ENCODE assay signal across 12 mouse cellular contexts in the genomic region with DNA sequence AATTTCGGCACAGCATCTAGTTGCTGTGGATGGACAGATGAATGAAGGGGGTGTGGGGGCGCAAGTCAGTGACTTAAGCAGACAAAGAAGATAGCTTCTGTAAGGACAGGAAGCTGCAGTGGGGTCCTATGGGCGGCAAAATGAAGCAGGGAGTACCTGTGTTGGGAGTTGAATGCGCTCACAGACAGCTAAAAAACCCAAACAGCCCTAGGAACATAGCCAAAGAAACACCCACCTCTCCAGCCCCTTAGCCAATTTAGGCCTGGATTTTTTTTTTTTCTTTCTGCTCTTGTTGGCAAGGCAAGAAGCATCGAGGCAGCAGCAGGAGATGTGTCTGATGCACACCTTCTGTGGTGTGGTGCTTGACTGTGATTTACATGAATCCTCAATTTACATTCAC. TPM values are rescaled to one million over a fixed set of nuclear protein-coding genes. Genes with fewer than 3 reads are reported as not detected.
DNase-seq lines count a peak whose midpoint lies in the region; ATAC-seq and TF ChIP-seq lines count a peak whose summit lies in the region.
"Had no signal": no experiment of that assay in that cellular context is flagged by ENCODE, and none has a peak within 500 bp of the region (broad histone marks: within the 10 kb centered on the region; RNA-seq: fewer than 3 reads in every experiment).

No protein-coding gene starts in this region.

- WGBS in forebrain, embryonic 14.5 days: 10% methylated on average over 5 of the region's 5 CpGs
- 26% methylated on average over 5 of the region's 5 CpGs for WGBS in midbrain, embryonic 11.5 days

- no peaks in the 10 kb centered on the region for H3K9me3 ChIP-seq in E14TG2a.4 (ENCODE audit: low read length)
- H3K9me3 ChIP-seq in forebrain, embryonic 14.5 days (replicated peaks; ENCODE audit: control insufficient read depth, low read length): no peaks in the 10 kb centered on the region
- H3K9me3 ChIP-seq in midbrain, embryonic 11.5 days (ENCODE audit: control insufficient read depth, low read length): no peaks in the 10 kb centered on the region

- no peak for TF ChIP-seq CTCF in E14TG2a.4 (conservative IDR thresholded peaks at IDR 0.05; ENCODE audit: low read length)

- peaks cover 74% of the 10 kb centered on the region for H3K4me1 ChIP-seq in E14TG2a.4 (replicated peaks; ENCODE audit: low read depth, low read length)
- peaks cover 26% of the 10 kb centered on the region for H3K4me1 ChIP-seq in forebrain, embryonic 14.5 days (ENCODE audit: control insufficient read depth, insufficient read depth, low read length)
- peaks cover 32% of the 10 kb centered on the region for H3K4me1 ChIP-seq in midbrain, embryonic 11.5 days (ENCODE audit: control insufficient read depth, insufficient read depth, low read length)

- ATAC-seq in forebrain, embryonic 14.5 days: no peak
- ATAC-seq in midbrain, embryonic 11.5 days (ENCODE audit: low FRiP score): no peak
- ATAC-seq: intestine, postnatal 0 days; lung, postnatal 0 days had no signal

- peaks cover 13% of the 10 kb centered on the region for H3K27me3 ChIP-seq in E14TG2a.4 (ENCODE audit: insufficient read depth, low read length)
- no peaks in the 10 kb centered on the region for H3K27me3 ChIP-seq in forebrain, embryonic 14.5 days (replicated peaks; ENCODE audit: control insufficient read depth, insufficient read depth, low read length)
- H3K27me3 ChIP-seq in midbrain, embryonic 11.5 days (ENCODE audit: control insufficient read depth, insufficient read depth, low read length): no peaks in the 10 kb centered on the region; the same call in 1 of the 2 replicates

- peak overlapping the region; percentile 97 for H3K9ac ChIP-seq in forebrain, embryonic 14.5 days (ENCODE audit: low read length)
- H3K9ac ChIP-seq in midbrain, embryonic 11.5 days (ENCODE audit: low read length): no peak overlapping the region

- H3K27ac ChIP-seq in forebrain, embryonic 14.5 days (ENCODE audit: low read depth, low read length): peak overlapping the region; percentile 95
- no peak overlapping the region for H3K27ac ChIP-seq in midbrain, embryonic 11.5 days (ENCODE audit: low read depth, low read length)

- peak overlapping the region; percentile 87 for H3K4me2 ChIP-seq in forebrain, embryonic 14.5 days (ENCODE audit: low read length)
- peak overlapping the region; percentile 93 for H3K4me2 ChIP-seq in midbrain, embryonic 11.5 days

- peaks cover 39% of the 10 kb centered on the region for H3K36me3 ChIP-seq in E14TG2a.4 (ENCODE audit: insufficient read depth, low read length)
- H3K36me3 ChIP-seq in forebrain, embryonic 14.5 days (ENCODE audit: control insufficient read depth, insufficient read depth, low read length): peaks cover 33% of the 10 kb centered on the region
- H3K36me3 ChIP-seq in midbrain, embryonic 11.5 days (ENCODE audit: control insufficient read depth, insufficient read depth, low read length): peaks cover 24% of the 10 kb centered on the region

- intact Hi-C loops in gastrocnemius, postnatal 36 days (cut with DNase I): no loop called here

- peak; percentile 67 for DNase-seq in cerebellum, adult 9-11 months
- no peak for DNase-seq in cerebellum, adult 8-10 months
- peak; percentile 49 for DNase-seq in forebrain, embryonic 14.5 days (ENCODE audit: low spot score)
- no peak for DNase-seq in midbrain, embryonic 11.5 days (ENCODE audit: low spot score, missing footprints)
- DNase-seq in gastrocnemius, postnatal 36 days: no peak
- DNase-seq in kidney, adult 9 months: no peak
- no peak for DNase-seq in testis, postnatal 10 days (ENCODE audit: low spot score)
- DNase-seq: heart, adult 18-20 months had no signal

- peak overlapping the region; percentile 85 for H3K4me3 ChIP-seq in E14TG2a.4 (replicated peaks; ENCODE audit: low read length)
- peak overlapping the region; percentile 89 for H3K4me3 ChIP-seq in forebrain, embryonic 14.5 days (ENCODE audit: low read depth, low read length)
- 0 out of 2 replicates have a peak overlapping the region, but pooled peaks have one; percentile 78 for H3K4me3 ChIP-seq in midbrain, embryonic 11.5 days (ENCODE audit: low read depth, low read length)

RNA-seq across cellular contexts. Expression of gene March9, which starts 1.1 kb away (rescaled TPM):
- 8.2 and 8.8 TPM in 2 replicates for polyA plus RNA-seq in forebrain, embryonic 14.5 days (2014; fragmentation: Nextera tagmentation; extraction: Ambion mirVana)
- 3.2 and 3.7 TPM in 2 replicates for polyA plus RNA-seq in midbrain, embryonic 11.5 days (2014; fragmentation: Nextera tagmentation; extraction: Ambion mirVana)
- under 1 TPM; 0.64 to 0.66 TPM for total RNA-seq in gastrocnemius, postnatal 36 days (2021)

RNA-seq across cellular contexts. Expression of gene Cdk4, which starts 2.2 kb away (rescaled TPM):
- 1,959 and 2,468 TPM in 2 replicates for polyA plus RNA-seq in forebrain, embryonic 14.5 days (2014; fragmentation: Nextera tagmentation; extraction: Ambion mirVana)
- polyA plus RNA-seq in midbrain, embryonic 11.5 days (2014; fragmentation: Nextera tagmentation; extraction: Ambion mirVana): 2,818 and 2,848 TPM in 2 replicates
- 10 to 100 TPM; 29.7 to 38.9 TPM for total RNA-seq in gastrocnemius, postnatal 36 days (2021)

RNA-seq across cellular contexts. Expression of gene Tspan31, which starts 9.0 kb away (rescaled TPM):
- polyA plus RNA-seq in forebrain, embryonic 14.5 days (2014; fragmentation: Nextera tagmentation; extraction: Ambion mirVana): 36.7 and 44.5 TPM in 2 replicates
- polyA plus RNA-seq in midbrain, embryonic 11.5 days (2014; fragmentation: Nextera tagmentation; extraction: Ambion mirVana): 98.6 and 117 TPM in 2 replicates
- 10 to 100 TPM; 22.1 to 25.0 TPM for total RNA-seq in gastrocnemius, postnatal 36 days (2021)

RNA-seq across cellular contexts. Expression of gene Cyp27b1, which starts 13.0 kb away (rescaled TPM):
- polyA plus RNA-seq in forebrain, embryonic 14.5 days (2014; fragmentation: Nextera tagmentation; extraction: Ambion mirVana): 0.09 TPM in 1 of 2 replicates, not detected in the other
- polyA plus RNA-seq in midbrain, embryonic 11.5 days (2014; fragmentation: Nextera tagmentation; extraction: Ambion mirVana): not detected in 2 replicates
- under 1 TPM; 0.10 to 0.15 TPM for total RNA-seq in gastrocnemius, postnatal 36 days (2021)
- total RNA-seq: neutrophil, adult 5-6 weeks had no signal
- polyA plus RNA-seq: intestine, postnatal 0 days had no signal

RNA-seq across cellular contexts. Expression of gene Agap2, which starts 14.0 kb away (rescaled TPM):
- 3.9 and 4.7 TPM in 2 replicates for polyA plus RNA-seq in forebrain, embryonic 14.5 days (2014; fragmentation: Nextera tagmentation; extraction: Ambion mirVana)
- 0.66 and 0.89 TPM in 2 replicates for polyA plus RNA-seq in midbrain, embryonic 11.5 days (2014; fragmentation: Nextera tagmentation; extraction: Ambion mirVana)
- 1 to 10 TPM; 2.1 to 2.9 TPM for total RNA-seq in gastrocnemius, postnatal 36 days (2021)

Comparison
In these comparisons a context has a peak if more than half of its experiments do, and no peak if none do; other contexts are left out.
1. DNase-seq: peak in cerebellum, adult 9-11 months (single experiment) and forebrain, embryonic 14.5 days (single experiment); none in cerebellum, adult 8-10 months (single experiment), midbrain, embryonic 11.5 days (single experiment), gastrocnemius, postnatal 36 days (0 of 2), kidney, adult 9 months (single experiment) and testis, postnatal 10 days (single experiment).
2. Peak in every context shown above with its lines, with median percentiles within 50 percentile points of each other: H3K4me3 ChIP-seq.